Mouse (Mus musculus) forebrain, embryonic 14.5 days (tissue): ENCODE measurements at regions not wholly inside any gene's neighbourhood (a gene's known extent, or its start where the extent isn't known, plus 50 kb on each side); places are given as distances from the start of the nearest gene placed in this dataset.
A peak's percentile ranks its signal among the peaks of the same experiment; 100 is the strongest.

ENCODE experiments used
- ATAC-seq: fragments of 200-750 bp; cut with Nextera tagmentation; 2 replicates; pipeline ENCODE4 v1.8.0; 2017; ENCODE audit warnings: mild to moderate bottlenecking, moderate library complexity
- DNase-seq: peaks from one replicate; pipeline ENCODE4 v3.0.0-alpha.2; 2015; ENCODE audit warnings: low spot score
- H3K27ac ChIP-seq: fragments of 300-500 bp; sonication (generic); 2 replicates; pipeline ENCODE4 v1.5.1; 2014; ENCODE audit warnings: low read depth, mild to moderate bottlenecking, control low read depth, low read length, moderate library complexity
- H3K27me3 ChIP-seq: fragments of 300-500 bp; sonication (generic); replicated peaks from 2 replicates; pipeline ENCODE4 v1.6.1; 2014; ENCODE audit warnings: low read length, control low read depth, mixed read lengths; ENCODE audit not compliant: control insufficient read depth, insufficient read depth
- H3K36me3 ChIP-seq: fragments of 300-500 bp; sonication (generic); 2 replicates; pipeline ENCODE4 v1.6.1; 2014; ENCODE audit warnings: low read length, control low read depth; ENCODE audit not compliant: control insufficient read depth, insufficient read depth
- H3K4me1 ChIP-seq: fragments of 300-500 bp; sonication (generic); 2 replicates; pipeline ENCODE4 v1.6.1; 2014; ENCODE audit warnings: antibody characterized with exemption, low read length, control low read depth; ENCODE audit not compliant: control insufficient read depth, insufficient read depth
- H3K4me2 ChIP-seq: fragments of 300-500 bp; sonication (generic); 2 replicates; pipeline ENCODE4 v1.6.1; 2014; ENCODE audit warnings: mild to moderate bottlenecking, control low read depth, low read length
- H3K4me3 ChIP-seq: fragments of 300-500 bp; sonication (generic); 2 replicates; pipeline ENCODE4 v1.5.1; 2014; ENCODE audit warnings: low read depth, low read length, control low read depth
- H3K9ac ChIP-seq: fragments of 300-500 bp; sonication (generic); 2 replicates; pipeline ENCODE4 v1.6.1; 2014; ENCODE audit warnings: mild to moderate bottlenecking, low read length, control low read depth, moderate library complexity
- H3K9me3 ChIP-seq: fragments of 300-500 bp; sonication (generic); replicated peaks from 2 replicates; pipeline ENCODE4 v1.6.1; 2016; ENCODE audit warnings: low read length, control low read depth, mixed read lengths; ENCODE audit not compliant: control insufficient read depth
- WGBS: fragments of 180-500 bp; shearing (Covaris S2); extraction: QIAGEN DNeasy Blood & Tissue Kit; methylation state at CpG from one replicate; pipeline ENCODE4 v1.1.7; 2014; 5-methylcytosine and 5-hydroxymethylcytosine counted together

- 71% methylated on average over 6 of the region's 6 CpGs for WGBS
- H3K4me2 ChIP-seq: no peak overlapping the region
- no peaks in the 10 kb centered on the region for H3K4me1 ChIP-seq
- no peaks in the 10 kb centered on the region for H3K27me3 ChIP-seq
- no peak for ATAC-seq
- H3K36me3 ChIP-seq: no peaks in the 10 kb centered on the region
- H3K4me3 ChIP-seq: no peak overlapping the region
- H3K27ac ChIP-seq: no peak overlapping the region
- no peak overlapping the region for H3K9ac ChIP-seq
- DNase-seq: no peak
- no peaks in the 10 kb centered on the region for H3K9me3 ChIP-seq
Observed at GRCm38 (mm10) chr9:94404551-94404950, 133.3 kb downstream of the 1190002N15Rik start.

- no peak overlapping the region for H3K4me3 ChIP-seq
- DNase-seq (no peak), ATAC-seq (no peak)
- H3K4me2 ChIP-seq: no peak overlapping the region
- H3K27me3 ChIP-seq: no peaks in the 10 kb centered on the region
- no peak overlapping the region for H3K9ac ChIP-seq
- WGBS: 88% methylated on average over 1 of the region's 1 CpGs
- H3K9me3 ChIP-seq: no peaks in the 10 kb centered on the region
- no peak overlapping the region for H3K27ac ChIP-seq
- no peaks in the 10 kb centered on the region for H3K36me3 ChIP-seq
- H3K4me1 ChIP-seq: no peaks in the 10 kb centered on the region
Observed at GRCm38 (mm10) chr9:94400596-94400995, 137.3 kb downstream of the 1190002N15Rik start.

DNA sequence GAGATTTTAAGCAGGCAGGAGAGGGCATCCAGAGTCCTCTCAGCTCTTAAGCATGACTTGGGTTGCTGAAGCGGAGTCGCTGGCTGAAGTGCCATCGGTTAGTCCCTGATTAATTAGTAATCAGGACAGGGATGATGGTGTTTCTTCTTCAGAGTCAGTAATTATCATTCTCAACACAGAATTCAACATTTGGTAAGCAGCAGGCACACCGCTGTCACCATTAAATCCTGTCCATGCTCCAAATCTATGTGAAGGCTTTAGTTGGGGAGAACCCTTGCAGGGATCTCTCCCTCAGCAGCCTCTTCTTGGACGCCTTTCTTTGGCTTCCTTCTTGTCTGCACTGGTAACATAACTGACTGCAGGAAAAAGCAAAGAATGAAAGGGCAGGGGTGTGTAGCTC, 142.7 kb downstream of the 1190002N15Rik start:
- no peak overlapping the region for H3K4me2 ChIP-seq
- H3K9me3 ChIP-seq: no peaks in the 10 kb centered on the region
- no peaks in the 10 kb centered on the region for H3K27me3 ChIP-seq
- ATAC-seq (peak; percentile 18), DNase-seq (no peak)
- H3K9ac ChIP-seq: no peak overlapping the region
- H3K36me3 ChIP-seq: no peaks in the 10 kb centered on the region
- 53% methylated on average over 5 of the region's 5 CpGs for WGBS
- no peak overlapping the region for H3K4me3 ChIP-seq
- no peak overlapping the region for H3K27ac ChIP-seq
- peaks cover 4% of the 10 kb centered on the region; the same call in 1 of the 2 replicates for H3K4me1 ChIP-seq

DNA sequence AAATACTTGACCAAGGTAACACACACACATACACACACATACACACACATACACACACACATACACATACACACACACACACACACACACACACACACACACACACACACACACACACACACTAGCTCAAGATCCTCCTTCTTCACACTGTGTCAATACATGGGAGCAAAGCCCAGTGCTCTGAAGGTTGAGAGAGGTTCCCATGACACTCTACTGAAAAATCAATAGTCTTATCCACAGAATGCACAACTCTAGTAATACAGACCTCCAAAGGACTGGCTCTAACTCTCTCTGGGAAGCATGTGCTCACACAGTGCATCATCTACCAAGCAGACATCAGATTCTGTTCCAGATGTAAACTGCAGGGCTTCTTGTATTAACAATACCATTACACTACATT, 151.7 kb downstream of the 1190002N15Rik start:
- Histone ChIP-seq H3K9ac (no peak overlapping the region), H3K4me3 (no peak overlapping the region), H3K9me3 (no peaks in the 10 kb centered on the region), H3K27ac (no peak overlapping the region), H3K27me3 (no peaks in the 10 kb centered on the region), H3K4me1 (no peaks in the 10 kb centered on the region), H3K36me3 (no peaks in the 10 kb centered on the region), H3K4me2 (no peak overlapping the region)
- DNase-seq (no peak), ATAC-seq (no peak)

- 87% methylated on average over 2 of the region's 2 CpGs for WGBS
- Histone ChIP-seq H3K9me3 (no peaks in the 10 kb centered on the region), H3K36me3 (no peaks in the 10 kb centered on the region), H3K4me2 (no peak overlapping the region), H3K27me3 (no peaks in the 10 kb centered on the region), H3K4me1 (peaks cover 14% of the 10 kb centered on the region), H3K27ac (no peak overlapping the region), H3K4me3 (no peak overlapping the region), H3K9ac (no peak overlapping the region)
- no peak for DNase-seq
- no peak for ATAC-seq
Observed at GRCm38 (mm10) chr9:94382293-94382692, 155.6 kb downstream of the 1190002N15Rik start.

GRCm38 (mm10) chr9:94378835-94379234, 159.0 kb downstream of the 1190002N15Rik start:
- H3K27me3 ChIP-seq: no peaks in the 10 kb centered on the region
- no peaks in the 10 kb centered on the region for H3K9me3 ChIP-seq
- ATAC-seq (peak; percentile 70), DNase-seq (peak; percentile 60)
- H3K36me3 ChIP-seq: no peaks in the 10 kb centered on the region
- H3K4me1 ChIP-seq: peaks cover 14% of the 10 kb centered on the region
- no peak overlapping the region for H3K9ac ChIP-seq
- H3K4me3 ChIP-seq: no peak overlapping the region
- 27% methylated on average over 5 of the region's 5 CpGs for WGBS
- H3K4me2 ChIP-seq: no peak overlapping the region
- H3K27ac ChIP-seq: no peak overlapping the region

DNA sequence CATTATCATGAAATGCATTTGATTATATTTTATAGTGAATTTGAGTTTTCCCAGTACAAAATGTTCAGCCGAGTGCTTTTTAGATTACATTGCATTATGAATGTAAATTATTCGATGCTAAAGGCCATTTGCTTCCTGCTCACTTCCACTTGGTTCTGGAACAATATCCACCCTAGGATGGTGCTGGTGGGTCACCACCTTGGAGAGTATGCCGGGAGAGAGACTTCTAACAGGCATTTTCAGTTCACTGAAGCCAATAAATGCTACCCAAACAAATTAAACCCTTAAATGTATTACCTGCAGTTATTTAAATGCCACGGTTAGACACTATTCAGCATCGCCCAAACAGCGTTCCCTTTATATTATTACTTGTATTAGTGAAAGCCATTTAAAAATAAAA, 159.6 kb downstream of the 1190002N15Rik start:
- ATAC-seq: no peak
- no peak overlapping the region for H3K27ac ChIP-seq
- WGBS: 54% methylated on average over 6 of the region's 6 CpGs

GRCm38 (mm10) chr9:94377346-94378039, 160.4 kb downstream of the 1190002N15Rik start:
- Histone ChIP-seq H3K9ac (no peak overlapping the region), H3K27me3 (no peaks in the 10 kb centered on the region), H3K9me3 (no peaks in the 10 kb centered on the region), H3K36me3 (no peaks in the 10 kb centered on the region), H3K4me3 (no peak overlapping the region), H3K27ac (peak overlapping the region; percentile 53), H3K4me1 (peaks cover 14% of the 10 kb centered on the region), H3K4me2 (no peak overlapping the region)
- 47% methylated on average over 7 of the region's 7 CpGs for WGBS
- peak; percentile 63 for DNase-seq
- ATAC-seq: peak; percentile 66

More for the DNA sequence above, 159.6 kb downstream of the 1190002N15Rik start:
- H3K36me3 ChIP-seq: no peaks in the 10 kb centered on the region
- no peaks in the 10 kb centered on the region for H3K9me3 ChIP-seq
- H3K4me1 ChIP-seq: peaks cover 14% of the 10 kb centered on the region
- no peak overlapping the region for H3K9ac ChIP-seq
- no peaks in the 10 kb centered on the region for H3K27me3 ChIP-seq
- no peak overlapping the region for H3K4me2 ChIP-seq
- H3K4me3 ChIP-seq: no peak overlapping the region
- no peak for DNase-seq

- Histone ChIP-seq H3K4me3 (no peak overlapping the region), H3K4me2 (no peak overlapping the region), H3K27me3 (no peaks in the 10 kb centered on the region), H3K9ac (no peak overlapping the region), H3K4me1 (peaks cover 4% of the 10 kb centered on the region; the same call in 1 of the 2 replicates), H3K9me3 (no peaks in the 10 kb centered on the region), H3K27ac (no peak overlapping the region), H3K36me3 (no peaks in the 10 kb centered on the region)
- 17% methylated on average over 2 of the region's 2 CpGs for WGBS
- ATAC-seq: peak; percentile 95
- peak; percentile 83 for DNase-seq
Observed at GRCm38 (mm10) chr9:94370976-94371375, 166.9 kb downstream of the 1190002N15Rik start.
